Mouse (Mus musculus) liver, embryonic 12.5 days (tissue): Measurements from ENCODE around the gene Etnk2. TPM values are rescaled to one million over a fixed set of nuclear protein-coding genes. Genes with fewer than 3 reads are reported as not detected.

Experiments used
- ATAC-seq: fragments of 200-750 bp; cut with Nextera tagmentation; 2 replicates; pipeline ENCODE4 v1.8.0; 2017; ENCODE audit warnings: moderate number of reproducible peaks, mild to moderate bottlenecking, moderate library complexity
- H3K27ac ChIP-seq: fragments of 300-500 bp; sonication (generic); 2 replicates; pipeline ENCODE4 v1.5.1; 2016; ENCODE audit warnings: mild to moderate bottlenecking
- H3K27me3 ChIP-seq: fragments of 300-500 bp; sonication (generic); replicated peaks from 2 replicates; pipeline ENCODE4 v1.6.1; 2016; ENCODE audit warnings: mild to moderate bottlenecking, moderate library complexity
- H3K36me3 ChIP-seq: fragments of 300-500 bp; sonication (generic); 2 replicates; pipeline ENCODE4 v1.6.1; 2016; ENCODE audit warnings: mild to moderate bottlenecking, moderate library complexity
- H3K4me1 ChIP-seq: fragments of 300-500 bp; sonication (generic); 2 replicates; pipeline ENCODE4 v1.6.1; 2016
- H3K4me2 ChIP-seq: fragments of 300-500 bp; sonication (generic); 2 replicates; pipeline ENCODE4 v1.6.1; 2016; ENCODE audit warnings: mild to moderate bottlenecking, moderate library complexity
- H3K4me3 ChIP-seq: fragments of 300-500 bp; sonication (generic); 2 replicates; pipeline ENCODE4 v1.5.1; 2016; ENCODE audit warnings: mild to moderate bottlenecking, moderate library complexity
- H3K9ac ChIP-seq: fragments of 300-500 bp; sonication (generic); 2 replicates; pipeline ENCODE4 v1.6.1; 2016; ENCODE audit warnings: mild to moderate bottlenecking, moderate library complexity
- H3K9me3 ChIP-seq: fragments of 300-500 bp; sonication (generic); replicated peaks from 2 replicates; pipeline ENCODE4 v1.6.1; 2016; ENCODE audit warnings: mild to moderate bottlenecking, moderate library complexity
- WGBS: fragments of 180-500 bp; shearing (Covaris S2); methylation state at CpG from one replicate; pipeline ENCODE4 v1.1.7; 2016; ENCODE audit not compliant: insufficient replicate concordance; 5-methylcytosine and 5-hydroxymethylcytosine counted together
- polyA plus RNA-seq: library from polyadenylated mRNA; unstranded; fragments of >200 nt; fragmentation: Nextera tagmentation; extraction: Ambion mirVana; gene quantifications from 2 replicates; pipeline ENCODE4 v1.2.1, GENCODE M21; 2016

Etnk2 gene
- polyA plus RNA-seq, 1 experiment from 2014 or later: 4.1 TPM

DNA sequence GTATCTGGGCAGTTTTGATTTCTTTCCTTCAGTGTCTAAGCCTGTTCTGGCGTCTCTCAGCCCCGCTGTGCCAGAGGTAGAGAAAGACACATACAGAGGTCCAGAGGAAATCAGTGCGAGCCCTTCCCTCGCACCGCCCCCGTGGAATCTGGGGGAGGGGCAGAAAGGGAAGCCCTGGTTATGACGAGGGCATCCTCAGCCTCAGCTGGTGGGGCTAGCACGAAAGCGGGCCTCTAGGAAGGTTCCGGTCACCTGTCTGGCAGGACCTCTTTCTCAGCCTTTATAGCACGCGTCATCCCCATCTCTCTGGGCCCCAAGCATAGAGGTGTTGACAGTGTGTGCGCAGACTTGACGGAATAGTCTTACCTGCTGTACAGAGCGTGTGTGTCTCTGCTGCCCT lies 7.5 kb upstream of the Etnk2 start:
- ATAC-seq: no peak
- Histone ChIP-seq H3K4me1 (no peaks in the 10 kb centered on the region), H3K4me2 (no peak overlapping the region), H3K27ac (no peak overlapping the region), H3K4me3 (no peak overlapping the region), H3K9ac (no peak overlapping the region), H3K36me3 (no peaks in the 10 kb centered on the region), H3K9me3 (no peaks in the 10 kb centered on the region), H3K27me3 (peaks cover 72% of the 10 kb centered on the region)
- 52% methylated on average over 15 of the region's 15 CpGs for WGBS

DNA sequence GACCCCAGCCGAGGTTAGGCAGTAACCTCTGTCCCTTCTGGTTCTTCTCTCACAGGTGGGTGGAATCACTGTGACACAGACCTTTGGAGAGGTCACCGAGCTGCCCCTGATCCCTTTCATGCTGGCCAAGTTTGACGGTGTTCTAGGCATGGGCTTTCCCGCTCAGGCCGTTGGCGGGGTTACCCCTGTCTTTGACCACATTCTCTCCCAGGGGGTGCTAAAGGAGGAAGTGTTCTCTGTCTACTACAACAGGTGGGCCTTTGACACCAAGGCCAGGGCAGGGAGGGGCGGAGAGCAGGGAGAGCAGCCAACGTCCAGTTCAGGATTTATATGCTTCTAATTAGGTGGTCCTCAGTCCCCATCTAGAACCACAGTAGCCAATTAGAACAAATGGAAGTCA lies 7.0 kb upstream of the Etnk2 start:
- Histone ChIP-seq H3K9me3 (no peaks in the 10 kb centered on the region), H3K36me3 (no peaks in the 10 kb centered on the region), H3K4me1 (no peaks in the 10 kb centered on the region), H3K4me3 (no peak overlapping the region), H3K27me3 (peaks cover 68% of the 10 kb centered on the region), H3K9ac (no peak overlapping the region), H3K4me2 (no peak overlapping the region), H3K27ac (no peak overlapping the region)
- WGBS: 45% methylated on average over 8 of the region's 8 CpGs
- no peak for ATAC-seq

DNA sequence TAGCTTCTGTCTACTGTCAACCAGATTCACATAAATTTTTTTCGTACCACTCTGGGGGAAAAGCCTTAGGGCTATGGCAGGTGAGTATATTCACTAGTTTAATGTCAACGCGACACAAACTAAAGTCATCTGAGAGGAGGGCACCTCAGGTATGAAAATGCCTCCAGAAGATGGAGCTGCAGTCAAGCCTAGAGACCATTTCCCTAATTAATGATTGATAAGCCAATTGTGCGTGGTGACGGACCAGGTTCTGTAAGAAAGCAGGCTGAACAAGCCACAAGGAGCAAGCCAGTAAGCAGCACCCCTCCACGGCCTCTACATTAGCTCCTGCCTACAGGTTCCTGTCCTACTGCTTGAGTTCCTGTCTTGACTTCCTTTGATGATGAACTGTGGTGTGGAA lies 2.4 kb upstream of the Etnk2 start:
- H3K27ac ChIP-seq: no peak overlapping the region
- WGBS: 78% methylated on average over 6 of the region's 6 CpGs
- no peak overlapping the region for H3K4me3 ChIP-seq
- H3K36me3 ChIP-seq: no peaks in the 10 kb centered on the region
- peaks cover 77% of the 10 kb centered on the region for H3K27me3 ChIP-seq
- H3K9ac ChIP-seq: no peak overlapping the region
- no peak for ATAC-seq
- peaks cover 11% of the 10 kb centered on the region for H3K4me1 ChIP-seq
- H3K4me2 ChIP-seq: no peak overlapping the region
- H3K9me3 ChIP-seq: no peaks in the 10 kb centered on the region

DNA sequence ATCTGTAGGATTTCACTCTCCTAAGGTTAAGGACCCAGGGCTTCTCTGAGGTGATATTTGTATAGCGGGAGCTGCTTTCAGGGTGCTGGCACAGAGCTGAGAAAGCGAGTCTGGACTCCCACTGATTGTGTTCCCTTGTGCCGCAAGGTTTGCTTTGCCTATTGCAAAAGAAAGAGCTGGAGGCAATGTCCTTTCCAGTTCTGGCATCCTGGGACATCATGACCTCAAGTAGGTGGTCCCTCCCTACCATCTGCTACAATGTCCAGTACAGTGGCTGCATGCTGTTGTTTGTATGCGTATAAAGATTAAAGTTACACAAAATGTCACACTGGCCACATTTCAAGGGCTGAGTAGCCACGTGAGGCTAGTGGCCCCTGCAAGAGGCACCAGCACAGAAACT lies 1.3 kb upstream of the Etnk2 start:
- ATAC-seq: no peak
- no peak overlapping the region for H3K4me3 ChIP-seq
- H3K36me3 ChIP-seq: no peaks in the 10 kb centered on the region
- peaks cover 80% of the 10 kb centered on the region for H3K27me3 ChIP-seq
- no peak overlapping the region for H3K9ac ChIP-seq
- H3K9me3 ChIP-seq: no peaks in the 10 kb centered on the region
- H3K27ac ChIP-seq: no peak overlapping the region
- H3K4me2 ChIP-seq: no peak overlapping the region
- H3K4me1 ChIP-seq: peaks cover 12% of the 10 kb centered on the region
- WGBS: 72% methylated on average over 5 of the region's 5 CpGs

DNA sequence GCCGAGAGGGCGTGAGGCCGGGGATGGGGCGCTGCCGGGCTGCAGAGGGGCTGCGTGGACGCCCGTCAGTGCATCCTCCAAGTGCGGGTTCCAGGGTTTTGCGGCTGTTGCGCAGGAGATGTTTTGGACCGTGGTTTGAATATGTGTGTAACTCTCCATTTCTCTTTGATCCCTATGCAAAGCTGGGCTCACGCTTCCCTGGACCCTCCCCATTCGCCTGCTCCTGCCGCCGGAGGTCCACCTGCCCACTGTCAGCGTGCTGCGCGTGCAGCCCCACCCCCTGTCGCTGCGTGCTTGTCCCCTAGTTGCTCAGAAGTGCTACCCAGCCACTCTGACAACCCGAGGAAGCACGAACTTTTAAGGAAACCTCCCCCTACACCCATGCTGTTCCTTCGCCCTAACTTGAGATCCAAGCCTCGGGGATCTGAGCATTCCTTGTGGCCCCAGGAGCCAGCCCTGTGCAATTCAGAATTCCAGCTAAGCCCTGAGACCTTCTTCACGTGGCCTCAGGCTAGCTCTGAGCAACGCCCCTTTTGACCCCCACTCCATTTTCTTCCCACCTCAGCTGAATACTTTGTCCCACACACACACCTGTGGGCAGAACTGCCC lies 754 bp downstream of the Etnk2 start:
- ATAC-seq: peak; percentile 13; the same call in 1 of the 2 replicates
- Histone ChIP-seq H3K4me1 (peaks cover 25% of the 10 kb centered on the region), H3K27me3 (peaks cover 61% of the 10 kb centered on the region), H3K36me3 (no peaks in the 10 kb centered on the region), H3K4me3 (peak overlapping the region; percentile 58), H3K9ac (peak overlapping the region; percentile 32; the same call in 1 of the 2 replicates), H3K27ac (no peak overlapping the region), H3K9me3 (no peaks in the 10 kb centered on the region), H3K4me2 (peak overlapping the region; percentile 81)
- WGBS: 8% methylated on average over 27 of the region's 27 CpGs

DNA sequence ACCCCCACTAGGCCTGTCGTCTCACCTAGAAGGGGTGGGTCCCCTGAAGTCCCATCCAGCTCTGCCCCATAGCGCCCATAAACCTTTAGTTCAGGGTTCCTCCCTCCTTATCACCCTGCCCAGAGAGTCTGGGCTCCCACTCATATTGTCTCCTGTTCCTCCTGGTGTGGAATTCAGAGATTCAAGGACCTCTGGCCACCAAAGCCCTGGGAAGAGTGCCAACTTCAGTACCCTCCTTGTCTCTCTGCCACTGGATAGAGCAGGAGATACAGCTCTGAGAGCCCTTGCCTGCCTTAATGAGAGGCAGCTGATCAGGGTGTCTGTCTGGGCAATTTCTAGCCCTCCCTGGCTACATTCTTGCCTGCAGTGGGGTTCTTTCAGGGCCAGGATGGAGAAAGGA lies 1.5 kb downstream of the Etnk2 start:
- Histone ChIP-seq H3K4me3 (no peak overlapping the region), H3K36me3 (no peaks in the 10 kb centered on the region)

DNA sequence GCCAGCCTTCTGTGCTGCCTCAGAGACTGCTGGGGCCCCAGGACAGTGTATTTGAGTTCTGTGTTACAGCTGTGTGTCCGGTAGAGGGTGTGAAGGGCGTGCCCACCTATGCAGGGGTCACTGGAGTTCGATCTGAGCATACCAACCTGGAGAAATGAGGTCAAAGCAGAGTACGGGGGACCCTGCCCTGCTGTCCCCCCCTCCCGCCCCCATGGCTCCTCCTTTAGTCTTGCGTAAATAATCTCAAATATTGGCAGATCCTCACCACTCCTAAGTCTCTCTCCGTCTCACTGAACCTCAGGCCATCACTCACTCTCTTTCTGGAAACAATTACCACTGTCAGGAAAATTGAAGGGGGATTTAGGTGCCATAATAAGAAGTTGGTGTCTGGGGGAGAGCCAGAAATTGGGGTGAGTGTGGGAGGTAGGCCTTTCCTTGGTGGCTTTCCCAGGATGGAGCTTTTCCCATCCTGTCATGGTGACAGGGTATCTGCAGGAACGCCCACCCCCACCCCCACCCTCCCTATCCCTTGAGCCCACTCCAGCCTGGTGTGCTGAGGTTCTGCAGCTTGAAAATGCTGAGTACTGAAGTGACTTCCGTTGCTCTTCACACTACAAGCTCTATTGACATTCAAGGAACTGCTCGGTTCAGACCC lies 3.7 kb downstream of the Etnk2 start:
- Histone ChIP-seq H3K27ac (no peak overlapping the region), H3K36me3 (no peaks in the 10 kb centered on the region), H3K4me3 (no peak overlapping the region), H3K4me2 (0 out of 2 replicates have a peak overlapping the region, but pooled peaks have one; percentile 0), H3K27me3 (peaks cover 49% of the 10 kb centered on the region), H3K9me3 (no peaks in the 10 kb centered on the region), H3K9ac (no peak overlapping the region), H3K4me1 (peaks cover 31% of the 10 kb centered on the region)
- ATAC-seq: no peak
- 40% methylated on average over 10 of the region's 10 CpGs for WGBS

More for the DNA sequence above, 1.5 kb downstream of the Etnk2 start:
- WGBS: 34% methylated on average over 2 of the region's 2 CpGs
- peaks cover 25% of the 10 kb centered on the region for H3K4me1 ChIP-seq
- no peak overlapping the region for H3K4me2 ChIP-seq
- no peak overlapping the region for H3K27ac ChIP-seq
- H3K27me3 ChIP-seq: peaks cover 57% of the 10 kb centered on the region
- no peaks in the 10 kb centered on the region for H3K9me3 ChIP-seq
- H3K9ac ChIP-seq: no peak overlapping the region
- no peak for ATAC-seq

DNA sequence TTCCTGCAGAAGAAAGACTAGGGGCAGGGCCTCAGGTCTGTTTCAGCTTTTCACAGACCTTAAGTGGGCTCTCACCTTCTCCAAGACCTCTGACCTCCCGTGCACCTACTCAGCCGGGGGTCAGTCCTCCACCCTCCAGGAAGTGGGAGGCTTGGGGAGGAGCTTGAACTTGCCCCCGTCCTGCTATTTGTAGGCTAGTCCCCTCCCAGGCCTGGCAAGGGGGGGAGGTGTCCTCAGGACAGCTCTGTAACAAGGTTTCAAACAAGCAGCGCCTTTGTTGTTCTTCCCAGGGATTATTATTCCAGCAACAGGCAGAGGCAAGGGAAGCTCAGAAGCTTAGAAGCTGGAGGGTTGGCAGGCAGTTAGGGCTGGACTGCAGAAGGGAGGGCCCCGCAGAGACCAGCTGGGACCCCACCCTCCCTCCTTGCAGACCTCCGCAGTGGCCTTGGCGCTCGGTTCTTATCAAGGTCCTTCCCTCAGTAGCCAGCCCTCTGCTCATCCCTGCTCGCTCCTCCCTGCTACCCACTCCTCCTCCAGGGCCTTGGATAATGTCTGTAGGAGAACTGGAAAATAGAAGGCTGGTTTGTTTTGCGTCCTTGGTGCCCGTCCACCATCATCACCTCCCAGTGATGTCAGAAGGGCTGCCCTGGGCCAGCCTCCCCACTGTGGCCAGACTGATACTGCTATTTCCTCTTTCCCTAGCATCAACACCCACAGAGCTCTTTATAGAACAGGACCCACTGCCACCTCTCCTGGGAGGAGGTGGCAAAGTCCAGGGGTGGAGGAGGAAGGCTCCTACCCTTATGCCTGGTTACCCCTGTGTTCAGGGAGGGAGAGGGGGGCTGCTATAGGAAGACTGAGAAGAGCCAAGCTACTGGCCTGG lies 4.5 kb downstream of the Etnk2 start:
- H3K27ac ChIP-seq: no peak overlapping the region
- peaks cover 42% of the 10 kb centered on the region for H3K27me3 ChIP-seq
- peaks cover 37% of the 10 kb centered on the region for H3K4me1 ChIP-seq
- H3K4me2 ChIP-seq: peak overlapping the region; percentile 0; the same call in 1 of the 2 replicates
- H3K9me3 ChIP-seq: no peaks in the 10 kb centered on the region
- H3K9ac ChIP-seq: no peak overlapping the region
- WGBS: 7% methylated on average over 11 of the region's 11 CpGs
- no peak overlapping the region for H3K4me3 ChIP-seq
- no peaks in the 10 kb centered on the region for H3K36me3 ChIP-seq
- ATAC-seq: no peak

DNA sequence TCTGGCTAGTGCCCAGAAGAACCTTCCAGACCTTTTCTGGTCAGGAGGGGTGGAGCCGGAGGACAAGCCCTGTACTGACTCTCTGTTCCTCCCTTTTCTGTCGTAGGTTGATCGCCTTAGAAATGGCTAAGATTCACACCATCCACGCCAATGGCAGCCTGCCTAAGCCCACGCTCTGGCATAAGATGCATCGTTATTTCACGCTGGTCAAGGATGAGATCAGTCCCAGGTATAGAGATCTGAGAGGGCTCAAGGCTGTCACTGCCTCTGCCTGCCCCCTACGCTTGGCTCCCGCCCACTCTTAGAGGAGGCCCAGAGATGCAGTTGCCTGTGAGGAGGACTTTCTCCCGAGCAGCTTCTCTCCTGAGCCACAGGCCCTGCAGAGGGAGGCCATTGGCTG lies 5.3 kb downstream of the Etnk2 start:
- H3K27ac ChIP-seq: no peak overlapping the region
- H3K4me3 ChIP-seq: no peak overlapping the region
- 54% methylated on average over 10 of the region's 10 CpGs for WGBS
- ATAC-seq: no peak
- peaks cover 34% of the 10 kb centered on the region for H3K27me3 ChIP-seq
- H3K4me1 ChIP-seq: peaks cover 32% of the 10 kb centered on the region
- H3K36me3 ChIP-seq: no peaks in the 10 kb centered on the region
- no peaks in the 10 kb centered on the region for H3K9me3 ChIP-seq
- H3K4me2 ChIP-seq: no peak overlapping the region
- no peak overlapping the region for H3K9ac ChIP-seq

DNA sequence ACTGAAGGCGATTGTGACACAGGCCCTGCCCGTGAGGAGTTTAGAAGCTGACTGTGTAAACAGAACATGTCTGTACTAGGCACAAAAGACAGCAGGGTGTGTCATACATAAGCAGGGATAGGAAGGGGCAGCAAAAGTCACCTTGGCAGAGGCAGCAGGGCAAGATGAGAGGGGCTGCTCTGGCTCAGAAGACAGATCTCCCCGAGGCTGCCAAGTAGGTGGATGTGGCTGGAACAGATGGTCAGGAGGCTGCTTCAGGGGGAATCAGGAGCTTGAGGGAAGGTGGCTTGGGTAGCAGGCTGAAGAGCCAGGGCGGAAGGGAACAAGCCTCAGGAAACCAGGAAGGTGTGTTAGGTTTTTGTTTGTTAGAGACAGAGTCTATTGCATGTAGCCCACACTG lies 7.0 kb downstream of the Etnk2 start:
- no peak overlapping the region for H3K9ac ChIP-seq
- ATAC-seq: no peak
- peaks cover 26% of the 10 kb centered on the region for H3K4me1 ChIP-seq
- 51% methylated on average over 4 of the region's 4 CpGs for WGBS
- H3K27me3 ChIP-seq: peaks cover 16% of the 10 kb centered on the region
- no peak overlapping the region for H3K4me2 ChIP-seq
- no peaks in the 10 kb centered on the region for H3K9me3 ChIP-seq
- H3K36me3 ChIP-seq: no peaks in the 10 kb centered on the region
- no peak overlapping the region for H3K27ac ChIP-seq
- no peak overlapping the region for H3K4me3 ChIP-seq

DNA sequence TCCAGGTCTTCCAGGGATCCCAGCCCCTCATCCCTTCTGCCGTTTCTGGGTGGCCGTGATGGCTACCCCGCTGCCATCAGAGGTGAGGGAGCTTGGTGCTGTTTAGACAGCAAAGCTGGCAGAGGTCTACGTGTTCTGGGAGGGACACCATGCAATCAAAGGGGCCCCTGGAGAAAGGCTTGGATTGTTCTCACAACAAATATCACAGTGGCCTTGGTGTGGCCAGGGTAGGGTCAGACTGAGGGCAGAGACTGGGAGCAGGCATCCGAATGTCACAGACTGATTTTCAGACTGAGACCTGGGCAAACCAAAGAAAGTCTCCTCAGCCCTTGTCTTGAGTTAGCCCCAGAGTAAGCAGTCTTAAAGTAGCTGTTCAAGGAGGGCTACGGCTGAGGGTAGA lies 8.1 kb downstream of the Etnk2 start:
- H3K4me2 ChIP-seq: no peak overlapping the region
- 71% methylated on average over 6 of the region's 6 CpGs for WGBS
- peaks cover 6% of the 10 kb centered on the region for H3K27me3 ChIP-seq
- peaks cover 32% of the 10 kb centered on the region for H3K4me1 ChIP-seq
- H3K27ac ChIP-seq: peak overlapping the region; percentile 63; the same call in 1 of the 2 replicates
- no peak overlapping the region for H3K9ac ChIP-seq
- ATAC-seq: no peak
- H3K9me3 ChIP-seq: no peaks in the 10 kb centered on the region
- no peaks in the 10 kb centered on the region for H3K36me3 ChIP-seq
- H3K4me3 ChIP-seq: no peak overlapping the region

DNA sequence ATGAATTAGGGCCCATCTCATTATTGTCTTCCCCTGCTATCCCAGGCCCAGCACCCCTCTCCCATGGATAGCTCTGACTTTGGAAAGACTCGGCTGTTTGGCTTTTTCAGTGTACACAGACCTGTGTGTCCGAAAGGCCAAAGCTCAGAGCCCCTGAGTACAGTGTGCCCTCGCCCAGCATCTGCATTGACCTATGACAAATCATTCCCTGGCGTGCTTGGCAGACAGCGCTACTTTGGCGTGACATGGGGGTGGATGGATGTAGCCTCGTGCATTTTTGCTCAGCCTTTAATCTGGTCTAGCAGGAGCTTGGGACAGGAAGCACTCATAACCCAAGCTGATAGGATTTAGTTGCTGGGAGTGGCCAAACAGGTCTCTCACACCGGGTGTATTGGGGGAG lies 8.7 kb downstream of the Etnk2 start:
- H3K27me3 ChIP-seq: no peaks in the 10 kb centered on the region
- no peak overlapping the region for H3K9ac ChIP-seq
- peaks cover 31% of the 10 kb centered on the region for H3K4me1 ChIP-seq
- H3K4me2 ChIP-seq: no peak overlapping the region
- peak overlapping the region; percentile 58 for H3K27ac ChIP-seq
- no peaks in the 10 kb centered on the region for H3K9me3 ChIP-seq
- H3K36me3 ChIP-seq: no peaks in the 10 kb centered on the region
- ATAC-seq: peak; percentile 29
- H3K4me3 ChIP-seq: no peak overlapping the region
- 41% methylated on average over 8 of the region's 8 CpGs for WGBS
